Mouse (Mus musculus) stomach, embryonic 15.5 days (tissue): ENCODE measurements around the gene Igfals. TPM values are rescaled to one million over a fixed set of nuclear protein-coding genes. Genes with fewer than 3 reads are reported as not detected.

Experiments
- ATAC-seq: fragments of 200-750 bp; cut with Nextera tagmentation; 2 replicates; pipeline ENCODE4 v1.8.0; 2017; ENCODE audit warnings: low read depth, moderate number of reproducible peaks, moderate TSS enrichment; ENCODE audit not compliant: insufficient read depth, low FRiP score
- H3K27ac ChIP-seq: fragments of 300-500 bp; sonication (generic); 2 replicates; pipeline ENCODE4 v1.5.1; 2015; ENCODE audit warnings: mild to moderate bottlenecking, inconsistent platforms
- H3K27me3 ChIP-seq: fragments of 300-500 bp; sonication (generic); replicated peaks from 2 replicates; pipeline ENCODE4 v1.6.1; 2015; ENCODE audit warnings: inconsistent platforms
- H3K36me3 ChIP-seq: fragments of 300-500 bp; sonication (generic); 2 replicates; pipeline ENCODE4 v1.6.1; 2015; ENCODE audit warnings: inconsistent platforms
- H3K4me1 ChIP-seq: fragments of 300-500 bp; sonication (generic); 2 replicates; pipeline ENCODE4 v1.6.1; 2015; ENCODE audit warnings: inconsistent platforms
- H3K4me2 ChIP-seq: fragments of 300-500 bp; sonication (generic); 2 replicates; pipeline ENCODE4 v1.6.1; 2015; ENCODE audit warnings: mild to moderate bottlenecking, inconsistent platforms
- H3K4me3 ChIP-seq: fragments of 300-500 bp; sonication (generic); replicated peaks from 2 replicates; pipeline ENCODE4 v1.5.1; 2015; ENCODE audit warnings: inconsistent platforms
- H3K9ac ChIP-seq: fragments of 300-500 bp; sonication (generic); 2 replicates; pipeline ENCODE4 v1.6.1; 2015; ENCODE audit warnings: inconsistent platforms
- H3K9me3 ChIP-seq: fragments of 300-500 bp; sonication (generic); 2 replicates; pipeline ENCODE4 v1.6.1; 2016; ENCODE audit warnings: inconsistent platforms
- WGBS: fragments of 180-500 bp; shearing (Covaris S2); methylation state at CpG from one replicate; pipeline ENCODE4 v1.1.7; 2015; 5-methylcytosine and 5-hydroxymethylcytosine counted together
- polyA plus RNA-seq: library from polyadenylated mRNA; unstranded; fragments of >200 nt; fragmentation: Nextera tagmentation; extraction: Ambion mirVana; gene quantifications from 2 replicates; pipeline ENCODE4 v1.2.1, GENCODE M21; 2015

Gene Igfals
- polyA plus RNA-seq, 1 experiment from 2014 or later, result 3.9 TPM

- H3K9me3 ChIP-seq, result no peaks in the 10 kb centered on the region
- peak overlapping the region; percentile 83 for H3K9ac ChIP-seq
- peak; percentile 5; the same call in 1 of the 2 replicates for ATAC-seq
- peak overlapping the region; percentile 81 for H3K4me2 ChIP-seq
- H3K4me3 ChIP-seq, result peak overlapping the region; percentile 88
- H3K27me3 ChIP-seq, result no peaks in the 10 kb centered on the region
- H3K36me3 ChIP-seq, result peaks cover 26% of the 10 kb centered on the region
- H3K4me1 ChIP-seq, result peaks cover 24% of the 10 kb centered on the region
- H3K27ac ChIP-seq, result peak overlapping the region; percentile 65
- WGBS, result under 1% methylated on average over 18 of the region's 18 CpGs
Observed at GRCm38 (mm10) chr17:24886932-24887271, 21.1 kb downstream of the Igfals start.

GRCm38 (mm10) chr17:24887291-24888080 lies 21.7 kb downstream of the Igfals start:
- Histone ChIP-seq H3K27me3 (no peaks in the 10 kb centered on the region), H3K9ac (peak overlapping the region; percentile 83), H3K36me3 (peaks cover 31% of the 10 kb centered on the region), H3K9me3 (no peaks in the 10 kb centered on the region), H3K4me1 (peaks cover 24% of the 10 kb centered on the region), H3K4me2 (peak overlapping the region; percentile 81), H3K27ac (no peak overlapping the region), H3K4me3 (peak overlapping the region; percentile 88)
- ATAC-seq, result no peak
- WGBS, result 59% methylated on average over 18 of the region's 18 CpGs

GRCm38 (mm10) chr17:24888862-24889261 lies 23.1 kb downstream of the Igfals start:
- no peak for ATAC-seq
- 86% methylated on average over 3 of the region's 3 CpGs for WGBS
- peaks cover 33% of the 10 kb centered on the region for H3K36me3 ChIP-seq

GRCm38 (mm10) chr17:24890151-24891092 lies 24.6 kb downstream of the Igfals start:
- no peak for ATAC-seq
- Histone ChIP-seq H3K4me2 (no peak overlapping the region), H3K4me1 (peaks cover 27% of the 10 kb centered on the region), H3K9ac (no peak overlapping the region), H3K27me3 (no peaks in the 10 kb centered on the region), H3K27ac (no peak overlapping the region), H3K9me3 (no peaks in the 10 kb centered on the region), H3K4me3 (no peak overlapping the region), H3K36me3 (peaks cover 33% of the 10 kb centered on the region)
- WGBS, result 80% methylated on average over 19 of the region's 19 CpGs

More at GRCm38 (mm10) chr17:24888862-24889261, 23.1 kb downstream of the Igfals start:
- Histone ChIP-seq H3K4me2 (no peak overlapping the region), H3K27ac (no peak overlapping the region), H3K4me1 (peaks cover 28% of the 10 kb centered on the region), H3K27me3 (no peaks in the 10 kb centered on the region), H3K9ac (no peak overlapping the region), H3K9me3 (no peaks in the 10 kb centered on the region), H3K4me3 (no peak overlapping the region)

GRCm38 (mm10) chr17:24891321-24891720 lies 25.5 kb downstream of the Igfals start:
- H3K36me3 ChIP-seq, result peaks cover 33% of the 10 kb centered on the region

GRCm38 (mm10) chr17:24892785-24893184 lies 27.0 kb downstream of the Igfals start:
- no peak overlapping the region for H3K27ac ChIP-seq
- no peak overlapping the region for H3K9ac ChIP-seq
- no peak for ATAC-seq
- peaks cover 35% of the 10 kb centered on the region for H3K36me3 ChIP-seq
- H3K4me1 ChIP-seq, result peaks cover 31% of the 10 kb centered on the region
- no peak overlapping the region for H3K4me2 ChIP-seq
- no peaks in the 10 kb centered on the region for H3K9me3 ChIP-seq
- no peak overlapping the region for H3K4me3 ChIP-seq
- WGBS, result 91% methylated on average over 12 of the region's 12 CpGs
- no peaks in the 10 kb centered on the region for H3K27me3 ChIP-seq

More at GRCm38 (mm10) chr17:24891321-24891720, 25.5 kb downstream of the Igfals start:
- Histone ChIP-seq H3K9ac (no peak overlapping the region), H3K4me1 (peaks cover 30% of the 10 kb centered on the region), H3K4me2 (no peak overlapping the region), H3K27ac (no peak overlapping the region), H3K9me3 (no peaks in the 10 kb centered on the region), H3K4me3 (no peak overlapping the region), H3K27me3 (no peaks in the 10 kb centered on the region)
- 82% methylated on average over 13 of the region's 13 CpGs for WGBS
- ATAC-seq, result no peak

GRCm38 (mm10) chr17:24893276-24893675 lies 27.5 kb downstream of the Igfals start:
- ATAC-seq, result no peak
- no peaks in the 10 kb centered on the region for H3K27me3 ChIP-seq
- H3K9ac ChIP-seq, result no peak overlapping the region
- H3K9me3 ChIP-seq, result no peaks in the 10 kb centered on the region
- WGBS, result 96% methylated on average over 2 of the region's 2 CpGs
- peaks cover 28% of the 10 kb centered on the region for H3K4me1 ChIP-seq
- H3K27ac ChIP-seq, result no peak overlapping the region
- peaks cover 39% of the 10 kb centered on the region for H3K36me3 ChIP-seq
- H3K4me2 ChIP-seq, result no peak overlapping the region
- H3K4me3 ChIP-seq, result no peak overlapping the region

GRCm38 (mm10) chr17:24894061-24894994 lies 28.5 kb downstream of the Igfals start:
- H3K9me3 ChIP-seq, result no peaks in the 10 kb centered on the region
- ATAC-seq, result no peak
- H3K27me3 ChIP-seq, result no peaks in the 10 kb centered on the region
- H3K9ac ChIP-seq, result peak overlapping the region; percentile 75
- peaks cover 27% of the 10 kb centered on the region for H3K4me1 ChIP-seq
- WGBS, result 10% methylated on average over 31 of the region's 31 CpGs
- peak overlapping the region; percentile 85 for H3K27ac ChIP-seq
- peaks cover 44% of the 10 kb centered on the region for H3K36me3 ChIP-seq
- peak overlapping the region; percentile 86 for H3K4me2 ChIP-seq
- H3K4me3 ChIP-seq, result peak overlapping the region; percentile 84

GRCm38 (mm10) chr17:24894995-24895547 lies 29.3 kb downstream of the Igfals start, which contains the start of the genes Eme2 and Mrps34:
Gene Eme2 (minus strand): TSS chr17:24895087.
Gene Mrps34 (plus strand): TSS chr17:24895116.
- peak; percentile 28; the same call in 1 of the 2 replicates for ATAC-seq
- peak within 1 kb of the TSS; percentile 84 for H3K4me3 ChIP-seq
- WGBS, result under 1% methylated on average over 62 of the region's 62 CpGs
- H3K9me3 ChIP-seq, result no peaks in the 10 kb centered on the region
- H3K4me2 ChIP-seq, result peak within 1 kb of the TSS; percentile 86
- H3K9ac ChIP-seq, result peak within 1 kb of the TSS; percentile 75
- H3K27ac ChIP-seq, result peak within 1 kb of the TSS; percentile 85
- H3K36me3 ChIP-seq, result peaks cover 48% of the 10 kb centered on the region
- H3K27me3 ChIP-seq, result no peaks in the 10 kb centered on the region
- H3K4me1 ChIP-seq, result peaks cover 27% of the 10 kb centered on the region

- peak overlapping the region; percentile 85 for H3K27ac ChIP-seq
- no peaks in the 10 kb centered on the region for H3K27me3 ChIP-seq
- H3K9ac ChIP-seq, result peak overlapping the region; percentile 75; the same call in 1 of the 2 replicates
- 11% methylated on average over 23 of the region's 23 CpGs for WGBS
- no peak for ATAC-seq
- H3K4me2 ChIP-seq, result peak overlapping the region; percentile 86
- H3K4me3 ChIP-seq, result peak overlapping the region; percentile 84
- peaks cover 27% of the 10 kb centered on the region for H3K4me1 ChIP-seq
- H3K36me3 ChIP-seq, result peaks cover 53% of the 10 kb centered on the region
- no peaks in the 10 kb centered on the region for H3K9me3 ChIP-seq
Observed at GRCm38 (mm10) chr17:24895571-24896240, 29.9 kb downstream of the Igfals start.
